Mouse (Mus musculus) cortical plate, adult 2 months (tissue): Measurements from ENCODE around the gene Elmsan1. TPM values are rescaled to one million over a fixed set of nuclear protein-coding genes. Genes with fewer than 3 reads are reported as not detected.

Experiments
- H3K27ac ChIP-seq: fragments of 200-500 bp; 2 replicates; pipeline ENCODE4 v1.5.1; 2012; ENCODE audit warnings: low read length, control low read depth, inconsistent platforms; ENCODE audit not compliant: insufficient read depth
- H3K4me1 ChIP-seq: fragments of 200-500 bp; 2 replicates; pipeline ENCODE4 v1.6.1; 2011; ENCODE audit warnings: low read length; ENCODE audit not compliant: control insufficient read depth, insufficient read depth
- H3K4me3 ChIP-seq: fragments of 200-500 bp; 2 replicates; pipeline ENCODE4 v1.5.1; 2011; ENCODE audit warnings: mild to moderate bottlenecking, low read length, control low read depth; ENCODE audit not compliant: insufficient read depth
- CTCF ChIP-seq: fragments of 200-500 bp; IDR thresholded peaks from 2 replicates; pipeline ENCODE4 v1.5.1; 2011; ENCODE audit warnings: mild to moderate bottlenecking, control low read depth, low read length; ENCODE audit not compliant: insufficient read depth; ENCODE audit errors: extremely low read depth
- POLR2A ChIP-seq: fragments of 200-500 bp; IDR thresholded peaks from 2 replicates; pipeline ENCODE4 v1.6.1; 2011; ENCODE audit warnings: mild to moderate bottlenecking, low read length, control low read depth; ENCODE audit not compliant: insufficient read depth; ENCODE audit errors: extremely low read depth
- polyA plus RNA-seq: library from polyadenylated mRNA; depleted of rRNA; stranded (reverse); fragments of >200 nt; gene quantifications from 2 replicates; pipeline ENCODE4 v1.2.3, GENCODE M21; 2012

The Elmsan1 gene
- polyA plus RNA-seq, 1 experiment: 6.9 TPM

DNA sequence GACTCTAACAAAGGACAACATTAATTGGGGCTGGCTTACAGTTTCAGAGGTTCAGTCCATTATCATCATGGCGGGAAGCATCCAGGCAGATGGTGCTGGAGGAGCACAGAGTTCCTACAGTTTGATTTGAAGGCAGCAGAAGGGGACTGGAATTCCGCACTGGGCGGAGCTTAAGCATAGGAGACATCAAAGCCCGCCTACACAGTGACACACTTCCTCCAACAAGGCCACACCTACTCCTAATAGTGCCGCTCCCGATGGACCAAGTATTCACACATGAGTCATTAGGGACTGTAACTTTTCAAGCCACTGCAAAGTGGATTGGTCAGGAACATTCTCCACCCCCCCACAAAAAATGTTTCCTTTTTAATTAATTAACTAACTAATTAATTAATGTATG lies 16.9 kb upstream of the Elmsan1 start:
- Histone ChIP-seq H3K4me3 (no peak overlapping the region), H3K4me1 (no peaks in the 10 kb centered on the region), H3K27ac (no peak overlapping the region)
- no peak for TF ChIP-seq CTCF
- no peak for TF ChIP-seq POLR2A

DNA sequence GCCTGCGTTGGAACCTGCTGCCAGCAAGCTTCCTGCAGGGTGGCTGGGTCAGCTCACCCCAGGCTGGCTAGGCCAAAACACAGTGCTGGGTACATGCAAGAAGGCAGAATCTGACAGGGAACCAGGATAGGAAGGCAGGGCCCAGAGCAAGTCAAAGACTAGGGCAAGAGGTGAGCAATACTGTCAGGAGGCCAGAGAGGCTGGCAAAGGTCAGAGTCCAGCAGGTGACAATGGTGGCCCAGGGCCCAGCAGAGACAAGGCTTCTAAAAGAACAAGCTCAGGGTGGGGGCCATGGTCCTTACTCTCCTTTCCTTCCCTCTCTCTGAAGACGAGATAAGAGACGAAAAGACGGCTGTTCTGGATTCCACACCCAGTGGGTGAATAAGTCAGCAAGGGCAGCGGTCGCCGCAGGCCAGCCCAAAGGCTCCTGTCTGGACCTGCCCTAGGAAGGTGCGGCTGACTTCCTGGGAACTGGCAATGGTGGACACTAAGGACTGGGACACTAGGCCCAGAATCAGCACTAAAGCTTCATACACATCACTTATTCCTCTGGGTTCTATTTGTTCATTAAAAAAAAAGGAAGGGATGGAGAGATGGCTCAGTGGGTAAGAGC lies 14.9 kb upstream of the Elmsan1 start:
- H3K4me3 ChIP-seq: no peak overlapping the region
- H3K4me1 ChIP-seq: no peaks in the 10 kb centered on the region
- no peak overlapping the region for H3K27ac ChIP-seq
- TF ChIP-seq CTCF: no peak
- TF ChIP-seq POLR2A: no peak

GRCm38 (mm10) chr12:84226117-84226840 lies 7.6 kb upstream of the Elmsan1 start:
- Histone ChIP-seq H3K4me3 (no peak overlapping the region), H3K27ac (no peak overlapping the region), H3K4me1 (no peaks in the 10 kb centered on the region)
- no peak for TF ChIP-seq CTCF
- TF ChIP-seq POLR2A: no peak

DNA sequence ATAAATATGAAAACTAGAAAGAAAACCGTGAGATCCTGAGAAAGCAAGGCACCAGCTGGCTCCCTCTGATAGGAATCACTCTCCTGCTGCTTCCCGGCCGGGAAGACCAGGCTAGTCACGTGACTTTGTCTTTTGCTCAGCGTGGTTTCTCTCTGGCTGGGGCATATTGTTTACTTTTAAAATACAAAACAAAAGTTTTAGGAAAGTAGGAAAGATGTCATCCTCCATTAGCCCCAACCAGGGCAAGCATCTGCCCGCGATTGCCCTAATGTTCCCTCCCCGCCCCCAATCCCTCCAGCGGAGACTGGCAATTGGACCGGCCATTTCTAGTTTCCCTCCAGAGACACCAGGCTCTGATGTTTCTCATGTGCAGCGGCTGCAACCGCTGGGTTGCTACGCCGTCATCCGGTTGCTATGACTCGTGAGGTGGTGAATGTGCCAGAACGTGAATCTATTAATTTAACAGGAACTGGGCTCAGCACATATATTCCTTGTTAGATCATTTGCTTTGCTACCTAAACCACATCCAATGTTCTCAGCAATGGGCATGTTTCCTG lies 3.8 kb upstream of the Elmsan1 start:
- H3K4me1 ChIP-seq: peaks cover 4% of the 10 kb centered on the region; the same call in 1 of the 2 replicates
- TF ChIP-seq POLR2A: no peak
- TF ChIP-seq CTCF: no peak
- H3K4me3 ChIP-seq: peak overlapping the region; percentile 8
- H3K27ac ChIP-seq: no peak overlapping the region

GRCm38 (mm10) chr12:84220951-84221891 lies 2.5 kb upstream of the Elmsan1 start:
- TF ChIP-seq POLR2A: no peak
- no peak for TF ChIP-seq CTCF
- Histone ChIP-seq H3K27ac (no peak overlapping the region), H3K4me1 (peaks cover 7% of the 10 kb centered on the region; the same call in 1 of the 2 replicates), H3K4me3 (no peak overlapping the region)

- no peak for TF ChIP-seq POLR2A
- TF ChIP-seq CTCF: no peak
- H3K4me3 ChIP-seq: no peak overlapping the region
- no peak overlapping the region for H3K27ac ChIP-seq
- H3K4me1 ChIP-seq: peaks cover 7% of the 10 kb centered on the region; the same call in 1 of the 2 replicates
These were observed 1.8 kb upstream of the Elmsan1 start for GRCm38 (mm10) chr12:84220515-84220914.

- H3K4me3 ChIP-seq: peak overlapping the region; percentile 64
- TF ChIP-seq CTCF: no peak
- no peak for TF ChIP-seq POLR2A
- H3K27ac ChIP-seq: peak overlapping the region; percentile 76; the same call in 1 of the 2 replicates
- peaks cover 7% of the 10 kb centered on the region; the same call in 1 of the 2 replicates for H3K4me1 ChIP-seq
These were observed 460 bp upstream of the Elmsan1 start for GRCm38 (mm10) chr12:84219121-84219561.

- peak overlapping the region; percentile 64 for H3K4me3 ChIP-seq
- no peak for TF ChIP-seq CTCF
- TF ChIP-seq POLR2A: no peak
- peaks cover 7% of the 10 kb centered on the region; the same call in 1 of the 2 replicates for H3K4me1 ChIP-seq
- H3K27ac ChIP-seq: peak overlapping the region; percentile 60
These were observed 1.1 kb downstream of the Elmsan1 start for GRCm38 (mm10) chr12:84217508-84218131.
